Mouse (Mus musculus) forebrain, embryonic 12.5 days (tissue): ENCODE measurements around the gene Duox1. TPM values are rescaled to one million over a fixed set of nuclear protein-coding genes. Genes with fewer than 3 reads are reported as not detected.

Experiments
- ATAC-seq: fragments of 200-750 bp; cut with Nextera tagmentation; 2 replicates; pipeline ENCODE4 v1.8.0; 2017; ENCODE audit warnings: moderate TSS enrichment; ENCODE audit not compliant: low FRiP score
- H3K27ac ChIP-seq: fragments of 300-500 bp; sonication (generic); 2 replicates; pipeline ENCODE4 v1.5.1; 2016; ENCODE audit warnings: mild to moderate bottlenecking
- H3K27me3 ChIP-seq: fragments of 300-500 bp; sonication (generic); 2 replicates; pipeline ENCODE4 v1.6.1; 2016; ENCODE audit warnings: mild to moderate bottlenecking
- H3K36me3 ChIP-seq: fragments of 300-500 bp; sonication (generic); replicated peaks from 2 replicates; pipeline ENCODE4 v1.6.1; 2016; ENCODE audit warnings: mild to moderate bottlenecking
- H3K4me1 ChIP-seq: fragments of 300-500 bp; sonication (generic); 2 replicates; pipeline ENCODE4 v1.6.1; 2016
- H3K4me2 ChIP-seq: fragments of 300-500 bp; sonication (generic); 2 replicates; pipeline ENCODE4 v1.6.1; 2016; ENCODE audit warnings: mild to moderate bottlenecking, moderate library complexity
- H3K4me3 ChIP-seq: fragments of 300-500 bp; sonication (generic); replicated peaks from 2 replicates; pipeline ENCODE4 v1.5.1; 2016; ENCODE audit warnings: mild to moderate bottlenecking
- H3K9ac ChIP-seq: fragments of 300-500 bp; sonication (generic); 2 replicates; pipeline ENCODE4 v1.6.1; 2016; ENCODE audit warnings: mild to moderate bottlenecking
- H3K9me3 ChIP-seq: fragments of 300-500 bp; sonication (generic); 2 replicates; pipeline ENCODE4 v1.6.1; 2016
- WGBS: fragments of 180-500 bp; shearing (Covaris S2); methylation state at CpG from one replicate; pipeline ENCODE4 v1.1.7; 2016; 5-methylcytosine and 5-hydroxymethylcytosine counted together
- polyA plus RNA-seq: library from polyadenylated mRNA; unstranded; fragments of >200 nt; fragmentation: Nextera tagmentation; extraction: Ambion mirVana; gene quantifications from 2 replicates; pipeline ENCODE4 v1.2.1, GENCODE M21; 2016

Duox1 gene
- polyA plus RNA-seq, 1 experiment from 2014 or later: 0.04 TPM

- ATAC-seq: no peak
Measured at GRCm38 (mm10) chr2:122372067-122372466, 56.6 kb downstream of the Duox1 start.

GRCm38 (mm10) chr2:122372541-122372940 is 57.1 kb downstream of the Duox1 start:
- H3K36me3 ChIP-seq: no peaks in the 10 kb centered on the region
- peaks cover 13% of the 10 kb centered on the region for H3K27me3 ChIP-seq
- no peaks in the 10 kb centered on the region for H3K9me3 ChIP-seq
- H3K9ac ChIP-seq: no peak overlapping the region
- ATAC-seq: no peak
- no peak overlapping the region for H3K4me2 ChIP-seq
- no peak overlapping the region for H3K4me3 ChIP-seq
- peaks cover 20% of the 10 kb centered on the region for H3K4me1 ChIP-seq
- WGBS: 88% methylated on average over 1 of the region's 1 CpGs
- no peak overlapping the region for H3K27ac ChIP-seq

More at GRCm38 (mm10) chr2:122372067-122372466, 56.6 kb downstream of the Duox1 start:
- Histone ChIP-seq H3K27ac (no peak overlapping the region), H3K4me2 (no peak overlapping the region), H3K36me3 (no peaks in the 10 kb centered on the region), H3K9ac (no peak overlapping the region), H3K9me3 (no peaks in the 10 kb centered on the region), H3K4me3 (no peak overlapping the region), H3K4me1 (peaks cover 25% of the 10 kb centered on the region), H3K27me3 (peaks cover 13% of the 10 kb centered on the region)
- WGBS: 65% methylated on average over 3 of the region's 3 CpGs

GRCm38 (mm10) chr2:122374012-122374411 is 58.5 kb downstream of the Duox1 start:
- Histone ChIP-seq H3K9ac (no peak overlapping the region), H3K4me1 (peaks cover 11% of the 10 kb centered on the region), H3K27ac (no peak overlapping the region), H3K36me3 (no peaks in the 10 kb centered on the region), H3K9me3 (no peaks in the 10 kb centered on the region), H3K4me3 (no peak overlapping the region), H3K27me3 (peaks cover 14% of the 10 kb centered on the region), H3K4me2 (no peak overlapping the region)
- no peak for ATAC-seq
- WGBS: 77% methylated on average over 5 of the region's 5 CpGs

- no peak for ATAC-seq
- peaks cover 19% of the 10 kb centered on the region for H3K27me3 ChIP-seq
- peak overlapping the region; percentile 46 for H3K4me2 ChIP-seq
- H3K36me3 ChIP-seq: no peaks in the 10 kb centered on the region
- 20% methylated on average over 23 of the region's 23 CpGs for WGBS
- H3K4me1 ChIP-seq: peaks cover 5% of the 10 kb centered on the region
- H3K9ac ChIP-seq: peak overlapping the region; percentile 42
- peak overlapping the region; percentile 68 for H3K4me3 ChIP-seq
- peak overlapping the region; percentile 33; the same call in 1 of the 2 replicates for H3K27ac ChIP-seq
- H3K9me3 ChIP-seq: no peaks in the 10 kb centered on the region
Measured at GRCm38 (mm10) chr2:122374666-122375331, 59.3 kb downstream of the Duox1 start.

- peak overlapping the region; percentile 89 for H3K27ac ChIP-seq
- peak; percentile 84 for ATAC-seq
- no peaks in the 10 kb centered on the region for H3K9me3 ChIP-seq
- H3K36me3 ChIP-seq: no peaks in the 10 kb centered on the region
- peak overlapping the region; percentile 68 for H3K4me3 ChIP-seq
- WGBS: under 1% methylated on average over 32 of the region's 32 CpGs
- H3K4me1 ChIP-seq: peaks cover 5% of the 10 kb centered on the region
- peak overlapping the region; percentile 76 for H3K9ac ChIP-seq
- peak overlapping the region; percentile 79 for H3K4me2 ChIP-seq
- peaks cover 13% of the 10 kb centered on the region for H3K27me3 ChIP-seq
Measured at GRCm38 (mm10) chr2:122375391-122375991, 60.0 kb downstream of the Duox1 start.

- Histone ChIP-seq H3K4me1 (peaks cover 8% of the 10 kb centered on the region), H3K27ac (peak overlapping the region; percentile 89), H3K4me2 (peak overlapping the region; percentile 79), H3K36me3 (no peaks in the 10 kb centered on the region), H3K27me3 (peaks cover 7% of the 10 kb centered on the region; the same call in 1 of the 2 replicates), H3K9ac (peak overlapping the region; percentile 76), H3K4me3 (peak overlapping the region; percentile 68), H3K9me3 (no peaks in the 10 kb centered on the region)
- under 1% methylated on average over 22 of the region's 22 CpGs for WGBS
- no peak for ATAC-seq
Measured at GRCm38 (mm10) chr2:122376041-122376561, 60.6 kb downstream of the Duox1 start.

- H3K4me3 ChIP-seq: peak overlapping the region; percentile 51
- H3K4me2 ChIP-seq: peak overlapping the region; percentile 45
- H3K36me3 ChIP-seq: no peaks in the 10 kb centered on the region
- 0 out of 2 replicates have a peak, but pooled peaks cover 12% of the 10 kb centered on the region for H3K27me3 ChIP-seq
- WGBS: under 1% methylated on average over 28 of the region's 28 CpGs
- H3K9me3 ChIP-seq: no peaks in the 10 kb centered on the region
- peak overlapping the region; percentile 61 for H3K9ac ChIP-seq
- peak; percentile 90 for ATAC-seq
- peak overlapping the region; percentile 90 for H3K27ac ChIP-seq
- H3K4me1 ChIP-seq: peaks cover 8% of the 10 kb centered on the region
Measured at GRCm38 (mm10) chr2:122377215-122377674, 61.8 kb downstream of the Duox1 start.

GRCm38 (mm10) chr2:122377751-122378246 is 62.3 kb downstream of the Duox1 start:
- no peaks in the 10 kb centered on the region for H3K36me3 ChIP-seq
- H3K4me3 ChIP-seq: peak overlapping the region; percentile 51
- H3K9me3 ChIP-seq: no peaks in the 10 kb centered on the region
- peak overlapping the region; percentile 61 for H3K9ac ChIP-seq
- peaks cover 8% of the 10 kb centered on the region for H3K4me1 ChIP-seq
- 0 out of 2 replicates have a peak, but pooled peaks cover 12% of the 10 kb centered on the region for H3K27me3 ChIP-seq
- peak overlapping the region; percentile 45 for H3K4me2 ChIP-seq
- ATAC-seq: peak; percentile 79
- peak overlapping the region; percentile 90 for H3K27ac ChIP-seq
- under 1% methylated on average over 26 of the region's 26 CpGs for WGBS

- Histone ChIP-seq H3K4me2 (peak overlapping the region; percentile 45), H3K9me3 (no peaks in the 10 kb centered on the region), H3K9ac (no peak overlapping the region), H3K27ac (peak overlapping the region; percentile 51), H3K36me3 (no peaks in the 10 kb centered on the region), H3K4me1 (peaks cover 8% of the 10 kb centered on the region), H3K4me3 (peak overlapping the region; percentile 51), H3K27me3 (0 out of 2 replicates have a peak, but pooled peaks cover 12% of the 10 kb centered on the region)
- ATAC-seq: no peak
- WGBS: 21% methylated on average over 8 of the region's 8 CpGs
Measured at GRCm38 (mm10) chr2:122378421-122379291, 63.2 kb downstream of the Duox1 start.

GRCm38 (mm10) chr2:122379292-122379650 is 63.8 kb downstream of the Duox1 start:
- ATAC-seq: no peak
- Histone ChIP-seq H3K9ac (no peak overlapping the region), H3K4me3 (no peak overlapping the region), H3K36me3 (no peaks in the 10 kb centered on the region), H3K4me2 (no peak overlapping the region), H3K27ac (no peak overlapping the region), H3K9me3 (no peaks in the 10 kb centered on the region), H3K27me3 (0 out of 2 replicates have a peak, but pooled peaks cover 12% of the 10 kb centered on the region), H3K4me1 (peaks cover 8% of the 10 kb centered on the region)
- 46% methylated on average over 2 of the region's 2 CpGs for WGBS

- ATAC-seq: no peak
- Histone ChIP-seq H3K4me3 (peak overlapping the region; percentile 19; the same call in 1 of the 2 replicates), H3K9me3 (no peaks in the 10 kb centered on the region), H3K4me1 (peaks cover 8% of the 10 kb centered on the region), H3K36me3 (no peaks in the 10 kb centered on the region), H3K27me3 (0 out of 2 replicates have a peak, but pooled peaks cover 12% of the 10 kb centered on the region), H3K4me2 (peak overlapping the region; percentile 42), H3K27ac (no peak overlapping the region), H3K9ac (no peak overlapping the region)
- 12% methylated on average over 11 of the region's 11 CpGs for WGBS
Measured at GRCm38 (mm10) chr2:122380768-122381311, 65.4 kb downstream of the Duox1 start.
